Mouse (Mus musculus): ENCODE data around the gene Mypn. TPM values are rescaled to one million over a fixed set of nuclear protein-coding genes. Genes with fewer than 3 reads are reported as not detected.

Mypn gene
- total and polyA plus RNA-seq, 3 experiments: 0.17 to 0.81 (median 0.39) TPM

DNA sequence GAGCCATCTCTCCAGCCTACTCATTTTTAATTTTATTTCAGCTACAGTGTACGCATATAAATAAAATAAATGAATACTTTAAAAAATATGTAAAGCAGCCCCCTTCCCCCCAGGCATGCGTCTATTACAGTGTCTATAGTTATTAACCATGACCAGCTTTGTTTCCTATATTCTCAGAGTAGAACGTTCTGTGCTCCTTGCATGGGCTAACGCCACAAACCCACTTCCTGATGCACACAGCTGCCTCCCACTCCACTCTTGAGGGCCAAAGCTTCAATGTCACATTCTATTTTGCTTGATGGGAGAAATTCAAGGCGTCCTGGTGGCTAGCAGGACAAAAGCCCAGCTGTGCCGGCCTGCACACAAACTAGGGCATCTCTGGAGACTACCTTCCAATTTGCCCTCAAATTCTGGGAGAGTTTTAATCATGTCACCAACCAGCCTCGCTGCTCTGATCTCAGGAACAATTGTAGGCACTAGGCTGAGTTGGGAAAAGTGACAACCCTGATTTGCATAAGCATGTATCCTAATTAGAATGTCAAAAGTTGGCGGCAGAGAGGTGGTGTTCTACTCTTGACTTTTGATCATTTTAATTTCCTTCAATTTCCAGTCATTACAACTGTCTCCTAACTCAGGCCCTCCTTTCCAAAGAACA lies 114.5 kb downstream of the Mypn start:
- H3K9me3 ChIP-seq (replicated peaks; ENCODE audit: low read length): no peaks in the 10 kb centered on the region
- in situ Hi-C loops (cut with MboI; ENCODE audit: low pct_ligation_motif_present, low pct_unique_long_range_greater_than_20kb, low sequenced_read_pairs): no loop called here
- H3K9ac ChIP-seq (ENCODE audit: insufficient read depth, low read depth): no peak overlapping the region
- TF ChIP-seq RAD21 (IDR thresholded peaks at IDR 0.05; ENCODE audit: low read depth, low read length): no peak
- no peak for TF ChIP-seq E2F4 (IDR thresholded peaks at IDR 0.05; ENCODE audit: insufficient replicate concordance, low read depth, low read length)
- TF ChIP-seq MXI1 (IDR thresholded peaks at IDR 0.05; ENCODE audit: low read depth, low read length): no peak
- TF ChIP-seq POLR2AphosphoS2 (IDR thresholded peaks at IDR 0.05; ENCODE audit: low read depth, low read length): no peak
- dilution Hi-C loops (cut with MboI; ENCODE audit: extremely low pct_ligation_motif_present, extremely low pct_unique_long_range_greater_than_20kb, low sequenced_read_pairs): no loop called here
- no peaks in the 10 kb centered on the region for H3K79me2 ChIP-seq (replicated peaks; ENCODE audit: control insufficient read depth, extremely low read depth, insufficient read depth, poor library complexity, severe bottlenecking)
- no peak overlapping the region for H3K4me2 ChIP-seq (ENCODE audit: insufficient read depth, low read depth, poor library complexity, severe bottlenecking)
- no peak overlapping the region for H3K4me3 ChIP-seq (replicated peaks in 1 of 3; ENCODE audit: low read depth in 2 of 3, low read length in 2 of 3, poor library complexity in 1 of 3)
- H3K27ac ChIP-seq (ENCODE audit: insufficient read depth, low read depth): no peak overlapping the region
- no peaks in the 10 kb centered on the region for H3K27me3 ChIP-seq (replicated peaks)
- peaks cover 4 to 8% of the 10 kb centered on the region in 2 experiments for H3K4me1 ChIP-seq (ENCODE audit: control insufficient read depth in 1 of 2, insufficient read depth in 2 of 2)
- H3K36me3 ChIP-seq (replicated peaks in 1 of 2; ENCODE audit: control insufficient read depth in 1 of 2, insufficient read depth in 1 of 2, low read length in 1 of 2): no peaks in the 10 kb centered on the region
- peak; percentile 5 for DNase-seq (ENCODE audit: extremely low read depth)

DNA sequence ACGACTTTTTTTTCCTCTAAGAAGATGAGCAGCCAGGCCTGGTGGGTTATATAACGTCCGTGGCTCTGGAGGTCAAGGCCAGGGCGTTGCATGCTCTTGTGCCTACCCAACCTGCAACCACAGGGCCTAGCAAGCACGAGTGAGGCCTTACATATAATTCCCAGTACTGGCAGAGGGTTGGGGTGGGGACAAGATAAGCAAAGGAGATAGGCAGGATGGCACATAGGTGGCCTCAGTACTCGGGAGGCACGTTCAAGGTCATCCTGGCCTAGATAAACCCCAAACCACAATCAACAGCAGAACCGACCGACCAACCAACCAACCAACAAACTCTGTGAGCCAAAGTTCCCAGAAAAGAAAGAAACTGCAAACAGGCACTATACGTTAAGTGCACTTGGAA lies 117.4 kb downstream of the Mypn start:
- Histone ChIP-seq H3K36me3 (replicated peaks in 1 of 2; ENCODE audit: control insufficient read depth in 1 of 2, insufficient read depth in 1 of 2, low read length in 1 of 2) (no peaks in the 10 kb centered on the region), H3K27ac (ENCODE audit: insufficient read depth, low read depth) (no peak overlapping the region), H3K4me2 (ENCODE audit: insufficient read depth, low read depth, poor library complexity, severe bottlenecking) (no peak overlapping the region), H3K9ac (ENCODE audit: insufficient read depth, low read depth) (no peak overlapping the region), H3K27me3 (replicated peaks) (no peaks in the 10 kb centered on the region), H3K4me3 (replicated peaks in 1 of 3; ENCODE audit: low read depth in 2 of 3, low read length in 2 of 3, poor library complexity in 1 of 3) (no peak overlapping the region), H3K4me1 (ENCODE audit: control insufficient read depth in 1 of 2, insufficient read depth in 2 of 2) (peaks cover 0 to 8% of the 10 kb centered on the region in 2 experiments; a peak in 2 of 4 replicates), H3K9me3 (replicated peaks; ENCODE audit: low read length) (no peaks in the 10 kb centered on the region), H3K79me2 (replicated peaks; ENCODE audit: control insufficient read depth, extremely low read depth, insufficient read depth, poor library complexity, severe bottlenecking) (no peaks in the 10 kb centered on the region)
- in situ Hi-C loops (cut with MboI; ENCODE audit: low pct_ligation_motif_present, low pct_unique_long_range_greater_than_20kb, low sequenced_read_pairs): no loop called here
- dilution Hi-C loops (cut with MboI; ENCODE audit: extremely low pct_ligation_motif_present, extremely low pct_unique_long_range_greater_than_20kb, low sequenced_read_pairs): no loop called here
- no peak for DNase-seq (ENCODE audit: extremely low read depth)
- no peak for TF ChIP-seq JUND (conservative IDR thresholded peaks at IDR 0.05; ENCODE audit: low read depth, low read length)
- TF ChIP-seq USF1 (IDR thresholded peaks at IDR 0.05; ENCODE audit: low read depth, low read length): no peak
- TF ChIP-seq MAX (IDR thresholded peaks at IDR 0.05; ENCODE audit: low read length): no peak
- no peak for TF ChIP-seq ELF1 (IDR thresholded peaks at IDR 0.05; ENCODE audit: low read depth, low read length)
- TF ChIP-seq SIN3A (IDR thresholded peaks at IDR 0.05; ENCODE audit: low read length): no peak
- TF ChIP-seq RAD21 (IDR thresholded peaks at IDR 0.05; ENCODE audit: low read depth, low read length): no peak
- TF ChIP-seq HCFC1 (IDR thresholded peaks at IDR 0.05; ENCODE audit: low read depth, low read length): no peak
- TF ChIP-seq ZMIZ1 (IDR thresholded peaks at IDR 0.05; ENCODE audit: low read depth, low read length): no peak
- no peak for TF ChIP-seq SMC3 (IDR thresholded peaks at IDR 0.05; ENCODE audit: low read depth, low read length)
- TF ChIP-seq CHD2 (IDR thresholded peaks at IDR 0.05; ENCODE audit: low read length): no peak
- TF ChIP-seq EP300 (IDR thresholded peaks at IDR 0.05; ENCODE audit: low read length): no peak

Measured in CH12.LX (cell line).